Mouse (Mus musculus) colon, adult 2 months (tissue): ENCODE measurements around the gene Unc119b. TPM values are rescaled to one million over a fixed set of nuclear protein-coding genes. Genes with fewer than 3 reads are reported as not detected.

ENCODE experiments used
- polyA plus RNA-seq: library from polyadenylated mRNA; depleted of rRNA; stranded (reverse); fragments of >200 nt; gene quantifications from 2 replicates; pipeline ENCODE4 v1.2.3, GENCODE M21; 2012; rRNA removed

Gene Unc119b
- polyA plus RNA-seq, result 38.1 and 51.5 TPM in 2 replicates

DNA sequence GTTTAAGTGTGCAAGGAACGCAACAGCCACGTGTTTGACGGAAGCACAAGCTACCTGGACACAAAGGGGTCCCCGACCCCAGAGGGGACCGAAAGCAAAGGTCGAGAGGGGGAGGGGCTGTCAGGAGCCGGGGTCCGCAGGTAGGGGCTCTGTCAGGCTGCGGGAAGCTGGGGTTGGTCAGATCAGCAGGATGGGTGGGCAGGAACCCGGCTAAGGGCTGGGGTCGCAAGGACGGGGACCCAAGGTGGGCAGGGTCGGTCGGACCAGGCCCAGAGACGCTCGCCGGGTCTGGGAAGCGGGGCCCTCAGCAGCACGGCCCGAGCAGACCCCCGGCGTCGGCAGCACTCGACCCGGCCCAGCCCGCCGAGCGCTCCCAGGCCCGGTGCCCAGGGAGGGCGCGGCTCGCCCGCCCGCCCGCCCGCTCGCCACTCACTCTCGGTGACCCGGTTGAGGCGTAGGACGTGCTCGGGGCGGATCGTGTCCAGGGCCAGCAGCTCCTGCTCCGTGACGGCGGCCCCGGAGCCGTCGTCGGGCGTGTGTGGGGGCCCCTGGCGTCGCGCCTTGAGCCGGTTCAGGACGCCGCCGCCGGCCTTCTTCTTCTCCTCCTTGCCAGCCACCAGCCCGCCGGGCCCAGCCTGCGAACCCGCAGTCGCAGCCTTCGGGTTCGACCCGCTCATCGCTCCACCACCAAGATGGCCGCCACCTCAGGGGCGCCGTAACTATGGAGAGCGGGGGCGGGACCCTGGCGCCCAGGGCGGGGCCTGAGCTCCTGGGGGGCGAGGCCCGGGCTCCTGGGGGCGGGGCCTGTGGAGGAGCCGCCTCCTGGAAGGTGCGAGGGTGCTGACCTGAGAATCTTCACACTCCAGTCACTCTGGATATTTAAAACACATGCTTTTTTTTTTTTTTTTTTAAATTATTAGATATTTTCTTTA is at the start of gene Unc119b:
Gene Unc119b, minus strand, starts transcription at position 742 of the 932 bp plus-strand sequence.

DNA sequence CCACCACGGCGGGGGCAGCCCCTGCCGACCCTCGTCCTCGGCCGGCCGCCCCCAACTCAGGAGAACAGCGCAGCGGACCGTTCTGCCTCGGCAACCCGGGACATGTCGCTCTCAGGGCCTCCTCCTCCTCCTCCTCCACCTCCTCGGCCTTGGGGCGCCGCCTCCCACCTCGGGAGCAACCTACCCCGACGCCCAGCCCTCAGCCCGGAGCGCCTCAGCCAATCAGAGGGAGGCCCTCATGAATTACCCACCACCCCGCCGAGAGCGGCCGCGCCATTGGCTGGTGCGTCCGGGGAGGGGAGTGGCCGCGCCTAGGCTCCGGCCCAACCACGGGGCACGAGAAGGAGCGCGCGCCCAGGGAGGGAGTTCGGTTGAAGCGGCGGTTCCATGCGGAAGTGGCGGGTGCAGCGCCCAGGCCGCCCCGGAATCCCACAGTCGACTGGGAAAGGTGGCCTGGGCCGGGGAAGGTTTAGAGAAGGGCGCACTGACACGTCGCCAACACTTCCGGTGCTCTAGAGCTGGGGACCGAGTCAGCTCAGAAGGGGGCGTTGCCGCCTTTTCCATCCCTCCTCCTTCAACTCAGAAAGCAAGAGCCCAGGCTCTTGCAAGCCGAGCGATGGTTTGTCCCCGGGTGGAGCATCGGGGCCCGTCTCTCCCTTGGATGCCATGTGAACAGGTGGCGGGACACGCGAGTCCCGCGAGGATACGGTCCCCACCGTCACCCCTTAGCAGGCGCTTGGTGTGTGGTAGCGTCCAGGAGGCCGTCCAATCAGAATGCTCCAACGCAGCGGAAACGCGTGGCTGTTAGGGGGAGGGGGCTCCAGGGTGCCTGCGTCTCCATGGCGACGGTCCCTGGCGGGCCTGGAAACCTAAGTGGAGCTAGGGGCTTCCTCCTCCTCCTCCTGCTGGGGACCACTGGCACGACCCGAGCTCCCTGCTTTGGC is 23.5 kb upstream of the Unc119b start, which contains the start of gene Mlec:
Gene Mlec, minus strand, starts transcription at position 140 of the 944 bp plus-strand sequence.

DNA sequence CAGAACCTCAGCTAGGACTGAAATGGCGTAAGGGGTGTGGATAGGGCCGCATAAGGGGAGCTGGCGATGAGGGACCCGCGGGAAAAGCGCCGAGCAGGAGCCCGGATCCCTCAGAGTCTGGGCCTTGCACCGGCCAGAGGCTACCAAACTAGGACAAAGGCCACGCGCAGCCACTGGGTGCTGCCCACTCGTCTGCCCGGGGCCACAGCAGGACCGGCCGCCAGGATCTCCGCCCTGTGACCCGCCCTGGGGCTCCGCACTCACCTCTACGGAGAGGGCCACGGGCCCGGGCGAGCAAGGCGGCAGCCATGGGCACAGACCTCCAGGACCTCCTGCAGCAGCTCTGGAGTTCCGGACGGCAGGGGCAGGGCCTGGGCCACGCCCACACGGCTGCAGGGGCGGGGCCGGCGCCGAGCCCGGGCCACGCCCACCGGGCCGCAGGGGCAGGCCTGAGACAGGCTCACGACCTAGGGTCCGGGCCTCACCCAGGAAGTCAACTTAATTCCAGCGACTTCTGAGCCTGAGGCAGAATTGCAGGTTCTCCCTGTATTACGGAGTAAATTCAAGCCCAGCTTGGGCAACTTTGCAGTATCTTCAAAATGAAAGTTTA is 15.7 kb downstream of the Unc119b start, which contains the start of gene Acads:
Gene Acads, minus strand, starts transcription at position 386 of the 610 bp plus-strand sequence.

DNA sequence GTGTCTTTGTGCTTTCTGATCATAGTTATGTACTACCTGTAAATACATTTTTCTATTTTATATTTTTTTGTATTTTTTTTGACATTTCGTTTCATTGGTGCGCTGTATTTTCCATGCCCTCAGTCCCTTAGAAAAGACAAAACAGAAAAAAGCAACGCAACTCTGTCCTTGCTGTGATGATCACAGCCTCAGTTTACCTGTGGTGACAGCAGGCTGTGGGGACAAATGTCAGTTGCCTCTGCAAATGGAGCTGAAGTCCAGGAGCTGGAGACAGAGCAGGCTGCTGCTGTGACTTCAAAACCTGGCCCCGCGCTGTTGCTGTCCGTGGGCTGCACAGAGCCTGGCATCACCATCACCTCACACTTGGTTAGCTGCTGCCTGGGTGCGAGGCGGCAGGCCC is 36.6 kb downstream of the Unc119b start, which contains the start of gene Gm10401:
Gene Gm10401, minus strand, starts transcription at position 101 of the 400 bp plus-strand sequence.

Other genes with a start within 250 kb of the Unc119b start
- gene Oasl2, start 238.0 kb downstream of the Unc119b start, polyA plus RNA-seq, result 6.3 and 8.6 TPM in 2 replicates
- 24.7 and 50.4 TPM in 2 replicates for gene Oasl1, start 211.7 kb downstream of the Unc119b start, polyA plus RNA-seq
- gene 2210016L21Rik, start 192.8 kb downstream of the Unc119b start, polyA plus RNA-seq, result 19.6 and 21.7 TPM in 2 replicates
- 16.8 and 18.4 TPM in 2 replicates for gene Hnf1a, start 163.9 kb downstream of the Unc119b start, polyA plus RNA-seq
- gene Sppl3, start 123.8 kb downstream of the Unc119b start, polyA plus RNA-seq, result 72.4 and 89.9 TPM in 2 replicates
- 0.30 TPM in 1 of 2 replicates, not detected in the other for gene Gm10401, start 36.7 kb downstream of the Unc119b start, polyA plus RNA-seq
- gene Acads, start 15.6 kb downstream of the Unc119b start, polyA plus RNA-seq, result 310 and 336 TPM in 2 replicates
- gene Mlec, start 23.2 kb upstream of the Unc119b start, polyA plus RNA-seq, result 77.3 and 100 TPM in 2 replicates
- 1.9 and 2.4 TPM in 2 replicates for gene Cabp1, start 59.4 kb upstream of the Unc119b start, polyA plus RNA-seq
- 56.1 and 89.9 TPM in 2 replicates for gene Pop5, start 100.9 kb upstream of the Unc119b start, polyA plus RNA-seq
- 145 and 168 TPM in 2 replicates for gene Rnf10, start 137.9 kb upstream of the Unc119b start, polyA plus RNA-seq
- gene Coq5, start 144.7 kb upstream of the Unc119b start, polyA plus RNA-seq, result 11.6 and 12.4 TPM in 2 replicates
- 361 and 421 TPM in 2 replicates for gene Dynll1, start 166.0 kb upstream of the Unc119b start, polyA plus RNA-seq
- 78.5 and 102 TPM in 2 replicates for gene Srsf9, start 192.2 kb upstream of the Unc119b start, polyA plus RNA-seq
- 6.6 and 8.4 TPM in 2 replicates for gene Gatc, start 206.2 kb upstream of the Unc119b start, polyA plus RNA-seq
- gene Triap1, start 206.2 kb upstream of the Unc119b start, polyA plus RNA-seq, result 12.5 and 13.4 TPM in 2 replicates
- 6,572 and 7,327 TPM in 2 replicates for gene Cox6a1, start 214.0 kb upstream of the Unc119b start, polyA plus RNA-seq